Mouse (Mus musculus) kidney, adult 2 months (tissue): ENCODE results near the gene Gabrg3. TPM values are rescaled to one million over a fixed set of nuclear protein-coding genes. Genes with fewer than 3 reads are reported as not detected.
A peak's percentile ranks its signal among the peaks of the same experiment; 100 is the strongest.

Experiments
- DNase-seq: peaks from one replicate; pipeline ENCODE4 v3.0.0; 2021
- H3K27ac ChIP-seq: fragments of 200-500 bp; 2 replicates; pipeline ENCODE4 v1.5.1; 2012; ENCODE audit warnings: low read depth, low read length, control low read depth, inconsistent platforms; ENCODE audit not compliant: insufficient read depth
- H3K27me3 ChIP-seq: fragments of 200-500 bp; replicated peaks from 2 replicates; pipeline ENCODE4 v1.6.1; 2012; ENCODE audit warnings: mild to moderate bottlenecking, moderate library complexity, low read length, inconsistent platforms; ENCODE audit not compliant: control insufficient read depth, insufficient read depth
- H3K36me3 ChIP-seq: fragments of 200-500 bp; 2 replicates; pipeline ENCODE4 v1.6.1; 2012; ENCODE audit warnings: mild to moderate bottlenecking, moderate library complexity, low read length, inconsistent platforms; ENCODE audit not compliant: control insufficient read depth, insufficient read depth
- H3K4me1 ChIP-seq: fragments of 200-500 bp; 2 replicates; pipeline ENCODE4 v1.6.1; 2011; ENCODE audit warnings: low read length; ENCODE audit not compliant: control insufficient read depth, insufficient read depth
- H3K4me3 ChIP-seq: fragments of 200-500 bp; 2 replicates; pipeline ENCODE4 v1.5.1; 2011; ENCODE audit warnings: mild to moderate bottlenecking, low read depth, low read length, control low read depth; ENCODE audit not compliant: insufficient read depth
- CTCF ChIP-seq: fragments of 200-500 bp; conservative IDR thresholded peaks from 2 replicates; pipeline ENCODE4 v1.5.1; 2011; ENCODE audit warnings: low read depth, mild to moderate bottlenecking, control low read depth, low read length, moderate library complexity, mixed read lengths; ENCODE audit not compliant: insufficient read depth, insufficient read length
- POLR2A ChIP-seq: fragments of 200-500 bp; IDR thresholded peaks from one replicate; pipeline ENCODE4 v1.6.1; 2011; ENCODE audit warnings: low read depth, low read length, control low read depth
- whole genome bisulfite sequencing: fragments of 180-500 bp; shearing (Covaris S2); methylation state at CpG from one replicate; pipeline ENCODE4 v1.1.7; 2018; 5-methylcytosine and 5-hydroxymethylcytosine counted together
- polyA plus RNA-seq: library from polyadenylated mRNA; depleted of rRNA; stranded (reverse); fragments of >200 nt; gene quantifications from 2 replicates; pipeline ENCODE4 v1.2.3, GENCODE M21; 2012

The Gabrg3 gene
- polyA plus RNA-seq, 1 experiment, result 0.13 TPM

DNA sequence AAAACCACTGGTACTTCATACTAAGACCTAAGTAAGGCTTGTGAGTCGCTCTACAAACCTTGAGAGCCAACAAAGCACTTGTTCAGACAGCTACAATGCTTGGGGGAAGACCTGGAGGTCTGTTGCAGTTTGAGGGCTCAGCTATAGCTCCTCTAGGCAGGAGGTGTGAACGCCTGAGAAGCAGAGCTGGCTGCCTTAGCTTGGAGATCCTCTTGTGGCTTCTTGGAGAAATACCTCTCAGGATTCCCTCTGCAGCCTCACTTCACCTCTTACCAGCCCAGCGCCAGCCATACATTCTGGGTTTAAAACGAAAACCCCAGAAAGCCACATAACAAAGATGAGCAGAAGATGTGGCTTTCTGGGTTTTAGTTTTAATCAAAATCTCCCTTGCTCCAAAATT lies 3.1 kb upstream of the Gabrg3 start:
- TF ChIP-seq POLR2A (no peak), CTCF (no peak)
- H3K36me3 ChIP-seq, result no peaks in the 10 kb centered on the region
- H3K27ac ChIP-seq, result no peak overlapping the region
- DNase-seq, result no peak
- peaks cover 2% of the 10 kb centered on the region; the same call in 1 of the 2 replicates for H3K27me3 ChIP-seq
- WGBS, result 36% methylated on average over 4 of the region's 4 CpGs
- H3K4me3 ChIP-seq, result no peak overlapping the region
- H3K4me1 ChIP-seq, result no peaks in the 10 kb centered on the region

DNA sequence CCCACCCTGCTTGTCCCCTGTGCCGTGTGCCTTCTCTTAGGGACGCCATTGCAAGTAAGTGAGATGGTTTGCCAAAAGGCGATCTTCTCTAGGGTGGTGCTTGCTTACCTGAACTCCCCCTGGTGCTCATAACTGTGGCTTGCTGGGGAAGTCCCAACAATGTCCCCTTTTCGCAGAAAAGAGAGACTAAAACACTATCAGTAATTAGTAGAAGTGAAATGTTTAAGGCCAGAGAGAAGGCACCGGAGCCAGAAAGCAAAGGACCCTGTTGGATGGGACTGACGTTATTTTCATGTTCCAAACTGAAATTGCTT lies 310 bp upstream of the Gabrg3 start:
- no peak for DNase-seq
- WGBS, result 22% methylated on average over 6 of the region's 6 CpGs
- H3K27me3 ChIP-seq, result peaks cover 2% of the 10 kb centered on the region; the same call in 1 of the 2 replicates
- H3K27ac ChIP-seq, result no peak overlapping the region
- H3K36me3 ChIP-seq, result no peaks in the 10 kb centered on the region
- H3K4me1 ChIP-seq, result no peaks in the 10 kb centered on the region
- H3K4me3 ChIP-seq, result peak overlapping the region; percentile 1; the same call in 1 of the 2 replicates
- TF ChIP-seq CTCF, result no peak
- TF ChIP-seq POLR2A, result no peak

DNA sequence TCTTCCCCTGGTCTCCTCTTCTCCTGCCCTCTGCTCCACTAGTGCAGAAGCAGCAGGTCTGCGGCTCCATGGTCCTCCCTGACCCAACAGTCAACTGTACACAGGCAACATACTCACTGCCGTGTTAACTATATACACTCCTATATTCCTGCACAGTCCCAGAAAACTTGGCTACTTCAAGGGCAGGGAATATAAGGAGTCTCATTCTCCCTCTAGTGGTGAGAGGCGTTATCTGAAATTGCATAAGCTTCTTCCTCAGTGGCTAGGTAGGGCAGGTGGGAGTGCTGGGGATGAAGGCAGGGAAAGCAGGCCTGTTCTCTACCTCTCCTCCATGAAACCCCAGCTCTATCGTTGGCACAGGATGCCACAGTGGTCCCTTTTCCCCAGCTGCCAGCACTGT lies 2.9 kb downstream of the Gabrg3 start:
- no peak for TF ChIP-seq POLR2A
- no peak; the same call in 1 of the 2 replicates for TF ChIP-seq CTCF
- Histone ChIP-seq H3K36me3 (no peaks in the 10 kb centered on the region), H3K27ac (no peak overlapping the region), H3K4me3 (no peak overlapping the region), H3K4me1 (no peaks in the 10 kb centered on the region), H3K27me3 (peaks cover 2% of the 10 kb centered on the region; the same call in 1 of the 2 replicates)
- 22% methylated on average over 4 of the region's 4 CpGs for WGBS
- peak; percentile 41 for DNase-seq

DNA sequence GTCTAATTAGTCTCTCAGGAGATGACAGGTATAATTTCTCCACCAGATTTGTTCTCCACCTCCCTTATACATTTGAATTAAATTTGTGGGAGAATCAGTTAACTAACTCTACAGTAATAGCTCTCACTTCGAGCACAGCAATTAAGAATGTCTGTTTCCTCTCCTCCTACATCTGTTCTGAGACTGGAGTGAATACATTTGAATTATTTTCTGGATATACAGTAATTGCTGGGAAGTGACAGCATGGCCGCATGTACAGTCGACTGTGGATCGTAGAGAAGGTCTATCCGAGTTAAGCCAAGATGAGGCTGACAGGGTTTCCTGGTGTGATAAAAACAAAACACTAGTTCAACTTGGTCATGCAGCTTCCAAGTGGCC lies 21.0 kb downstream of the Gabrg3 start:
- Histone ChIP-seq H3K4me3 (no peak overlapping the region), H3K27ac (no peak overlapping the region), H3K4me1 (no peaks in the 10 kb centered on the region), H3K27me3 (no peaks in the 10 kb centered on the region), H3K36me3 (no peaks in the 10 kb centered on the region)
- TF ChIP-seq CTCF, result no peak
- no peak for TF ChIP-seq POLR2A
- 77% methylated on average over 5 of the region's 5 CpGs for WGBS
- DNase-seq, result no peak

DNA sequence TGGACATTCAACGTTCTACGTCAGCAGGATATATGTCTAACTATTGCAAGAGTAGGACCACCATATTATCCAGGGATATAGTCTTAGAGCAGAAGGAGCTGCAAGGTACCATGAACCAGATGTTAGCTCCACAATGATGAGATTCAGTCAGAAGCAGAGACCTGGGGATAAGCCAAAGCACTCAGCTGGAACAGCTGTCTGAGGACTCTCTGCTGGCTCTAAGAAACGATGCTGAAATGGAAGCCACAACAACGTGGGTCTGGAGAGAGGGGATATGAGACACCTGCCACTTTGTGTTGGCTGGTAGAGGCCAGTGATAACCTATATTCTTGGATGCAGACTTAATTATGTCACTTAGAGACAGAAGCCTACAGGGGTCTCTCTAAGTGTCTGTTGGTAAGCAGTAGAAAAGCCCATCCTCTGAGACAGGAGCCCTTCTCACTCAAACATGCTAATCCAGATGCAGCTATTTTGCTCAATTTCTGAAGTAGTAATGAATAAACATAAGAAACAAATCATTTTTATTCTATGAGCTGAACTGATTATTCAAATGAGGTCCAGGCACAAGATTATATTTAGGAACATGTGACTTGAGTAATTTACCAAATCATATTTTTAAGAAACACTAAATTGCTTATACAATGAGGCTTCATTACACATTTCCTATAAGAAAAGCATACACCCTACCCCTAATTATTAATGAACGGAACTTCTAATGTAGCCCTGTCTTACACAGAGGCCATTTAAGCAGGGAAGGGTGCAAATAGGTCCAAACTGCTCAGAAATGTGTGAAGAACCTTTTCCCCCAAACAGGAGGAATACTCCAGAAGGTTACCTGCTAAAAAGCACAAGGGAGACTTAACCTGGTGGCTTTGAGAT lies 21.6 kb downstream of the Gabrg3 start:
- Histone ChIP-seq H3K4me3 (no peak overlapping the region), H3K27me3 (no peaks in the 10 kb centered on the region), H3K4me1 (no peaks in the 10 kb centered on the region), H3K27ac (no peak overlapping the region), H3K36me3 (no peaks in the 10 kb centered on the region)
- no peak for DNase-seq
- WGBS, result 62% methylated on average over 5 of the region's 5 CpGs
- TF ChIP-seq POLR2A, result no peak
- TF ChIP-seq CTCF, result no peak

DNA sequence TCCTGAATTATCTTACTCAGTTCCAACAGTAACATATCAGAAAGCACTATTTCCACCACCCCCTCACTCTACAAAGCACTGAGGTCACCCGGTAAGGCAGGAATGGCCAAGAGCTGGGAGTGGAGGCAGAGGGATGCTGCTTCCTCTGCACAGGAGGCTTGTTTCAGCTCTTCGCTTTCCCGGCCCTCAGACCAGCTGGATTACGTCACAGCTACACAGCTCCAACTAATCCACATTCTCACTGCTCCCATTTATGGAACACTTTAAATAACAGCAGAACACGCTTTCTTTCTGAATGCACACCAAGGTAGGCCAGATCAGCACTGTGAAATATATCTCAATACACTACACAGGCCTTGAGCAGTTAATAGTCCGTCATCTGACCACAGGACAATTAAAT lies 23.2 kb downstream of the Gabrg3 start:
- Histone ChIP-seq H3K4me3 (no peak overlapping the region), H3K36me3 (no peaks in the 10 kb centered on the region), H3K27ac (no peak overlapping the region), H3K4me1 (no peaks in the 10 kb centered on the region), H3K27me3 (no peaks in the 10 kb centered on the region)
- TF ChIP-seq CTCF, result no peak
- TF ChIP-seq POLR2A, result no peak
- DNase-seq, result no peak
- WGBS, result 51% methylated on average over 6 of the region's 6 CpGs

DNA sequence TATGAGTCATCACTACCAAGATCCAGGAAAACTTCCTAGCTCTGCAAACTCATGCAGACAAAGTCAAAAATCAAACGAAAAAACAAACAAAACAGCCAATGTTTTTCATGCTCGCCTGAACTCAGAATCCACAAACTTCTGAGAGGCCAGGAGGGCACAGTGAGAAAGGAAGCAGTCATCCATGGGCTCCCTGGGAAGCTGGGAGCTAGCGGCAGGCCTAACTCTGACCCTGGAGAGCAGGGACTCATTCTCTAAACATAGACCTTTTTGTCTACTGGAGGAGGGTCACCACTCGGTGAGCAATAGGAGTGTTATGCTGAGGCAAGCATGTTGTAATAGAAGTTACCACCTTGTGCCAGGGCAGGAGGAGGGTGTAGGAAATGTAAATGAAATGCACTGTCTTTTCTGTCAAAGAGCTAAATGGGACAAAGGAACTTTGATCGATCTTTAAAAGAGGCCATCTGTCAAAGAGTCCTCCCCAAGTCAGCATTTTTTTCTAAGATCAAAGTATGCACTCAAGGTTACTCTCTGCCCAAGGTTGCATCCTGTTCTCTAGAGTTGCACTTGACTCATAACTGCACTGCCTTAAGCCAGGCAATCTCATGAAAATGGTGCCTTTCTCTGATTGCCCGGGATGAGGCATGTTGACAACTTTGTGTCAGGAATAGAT lies 29.0 kb downstream of the Gabrg3 start:
- 30% methylated on average over 6 of the region's 6 CpGs for WGBS
- Histone ChIP-seq H3K36me3 (no peaks in the 10 kb centered on the region), H3K27ac (no peak overlapping the region), H3K4me3 (no peak overlapping the region), H3K27me3 (no peaks in the 10 kb centered on the region), H3K4me1 (no peaks in the 10 kb centered on the region)
- DNase-seq, result peak; percentile 62
- TF ChIP-seq CTCF (no peak), POLR2A (no peak)
